Mouse (Mus musculus) embryonic fibroblast, embryonic 13.5 days (primary cell): ENCODE results near the gene Rgp1.

Experiments used
- CTCF ChIP-seq: IDR thresholded peaks from 2 replicates; pipeline ENCODE4 v1.5.1; 2011; ENCODE audit warnings: mild to moderate bottlenecking, control low read depth, low read length, moderate library complexity, borderline replicate concordance; ENCODE audit not compliant: insufficient read depth
- POLR2A ChIP-seq: IDR thresholded peaks from 2 replicates; pipeline ENCODE4 v1.6.1; 2011; ENCODE audit warnings: low read depth, mild to moderate bottlenecking, control low read depth, low read length, moderate library complexity

- no peak for TF ChIP-seq CTCF
- TF ChIP-seq POLR2A, result no peak
These were observed 55.2 kb downstream of the Rgp1 start for GRCm38 (mm10) chr4:43633736-43634135.
